Mouse (Mus musculus): ENCODE data around the gene Stk26.

GRCm38 (mm10) chrX:50841587-50841986 is 740 bp downstream of the Stk26 start:
- TF ChIP-seq POLR2A (IDR thresholded peaks at IDR 0.05; ENCODE audit: borderline replicate concordance, low read depth, low read length) (no peak), CTCF (IDR thresholded peaks at IDR 0.05; ENCODE audit: low read depth, low read length) (no peak)
